Mouse (Mus musculus): ENCODE results near the gene Acot7.
A peak's percentile ranks its signal among the peaks of the same experiment; 100 is the strongest.

The Acot7 gene

DNA sequence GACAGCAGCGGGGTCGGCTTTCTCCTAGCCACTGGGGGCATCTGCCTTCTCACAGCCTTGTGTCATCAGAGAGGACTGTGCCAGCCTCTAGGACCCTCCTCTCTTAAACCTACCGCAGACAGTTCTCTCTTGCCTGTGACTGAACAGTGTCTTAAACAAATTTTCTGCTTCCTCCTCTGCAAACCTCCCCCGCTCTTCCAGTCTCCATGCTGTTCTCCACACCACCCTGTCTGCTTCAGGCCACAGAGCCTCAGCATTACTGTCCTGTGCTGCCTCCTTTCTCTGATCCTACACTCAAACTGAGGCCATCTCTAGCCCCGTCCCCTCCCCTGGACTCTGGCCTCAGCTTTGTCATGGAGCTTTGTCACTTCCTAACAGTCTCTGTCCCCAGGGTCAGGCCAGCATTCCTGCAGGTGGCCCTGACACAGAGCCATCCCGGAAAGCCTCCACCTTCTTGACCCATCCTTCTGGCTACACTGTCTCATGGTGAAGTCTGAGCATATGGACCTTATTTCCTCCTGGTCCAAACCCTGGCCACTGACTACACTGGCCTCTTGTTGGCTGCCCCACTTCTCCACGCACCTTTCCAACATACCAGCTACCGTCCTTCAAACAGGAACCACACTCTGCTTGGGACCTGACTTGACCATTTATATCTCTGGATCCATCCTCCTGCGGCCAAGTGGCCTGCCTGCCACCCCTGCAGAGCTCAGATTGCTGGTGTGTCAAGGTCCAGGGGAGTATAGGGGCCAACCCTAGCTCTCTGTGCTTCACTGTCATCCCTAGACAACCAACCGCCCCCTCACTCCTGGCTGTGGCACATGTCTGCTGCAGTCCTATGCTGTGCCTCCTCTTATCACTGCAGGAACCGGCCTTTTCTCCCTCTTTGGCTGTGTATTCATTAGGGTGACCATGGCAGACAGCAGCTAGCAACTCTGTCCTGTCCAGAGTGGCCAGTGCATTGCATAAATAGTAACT lies 66.9 kb downstream of the Acot7 start:
- no peak for DNase-seq (ENCODE audit: low spot score in 2 of 2)

DNA sequence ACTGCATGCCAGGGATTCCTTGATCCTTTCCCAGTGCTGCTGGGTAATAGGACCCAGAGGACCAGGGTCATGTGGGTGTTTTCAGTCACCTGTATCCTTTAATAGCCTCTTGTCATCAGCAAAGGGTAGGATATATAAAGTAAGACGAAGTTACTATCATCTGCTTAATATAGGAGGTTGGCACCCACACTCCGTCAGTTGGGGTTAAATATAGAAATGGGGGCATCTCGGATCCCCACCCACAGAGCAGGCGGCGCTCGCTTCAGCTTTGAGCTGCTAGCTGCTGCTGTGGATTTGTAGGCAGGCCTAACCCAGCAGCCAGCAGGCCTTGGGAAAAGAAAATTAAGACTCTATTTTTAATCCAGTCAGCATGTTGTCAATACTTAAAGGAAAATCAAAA lies 68.1 kb downstream of the Acot7 start:
- no peak for DNase-seq (ENCODE audit: low spot score in 2 of 2)

DNA sequence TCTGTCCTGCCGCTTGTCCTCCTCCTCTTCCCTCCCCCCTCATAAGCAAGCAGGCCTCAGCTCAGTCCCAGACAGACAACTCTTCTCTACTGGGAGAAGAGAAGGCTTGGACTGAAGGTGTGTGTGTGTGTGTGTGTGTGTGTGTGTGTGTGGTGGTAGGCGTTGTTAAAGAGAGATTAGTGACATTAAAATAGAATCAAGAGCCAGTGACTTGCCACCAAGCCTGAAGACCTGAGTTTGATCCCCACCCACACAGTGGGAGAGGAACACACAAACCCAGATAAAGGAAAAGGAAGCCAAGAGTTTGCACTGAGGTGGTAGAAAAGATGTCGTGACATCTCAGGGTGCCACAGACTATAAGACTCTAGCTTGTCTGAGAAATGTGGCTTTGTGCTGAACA lies 69.3 kb downstream of the Acot7 start:
- DNase-seq (ENCODE audit: low spot score in 2 of 2), result no peak

DNA sequence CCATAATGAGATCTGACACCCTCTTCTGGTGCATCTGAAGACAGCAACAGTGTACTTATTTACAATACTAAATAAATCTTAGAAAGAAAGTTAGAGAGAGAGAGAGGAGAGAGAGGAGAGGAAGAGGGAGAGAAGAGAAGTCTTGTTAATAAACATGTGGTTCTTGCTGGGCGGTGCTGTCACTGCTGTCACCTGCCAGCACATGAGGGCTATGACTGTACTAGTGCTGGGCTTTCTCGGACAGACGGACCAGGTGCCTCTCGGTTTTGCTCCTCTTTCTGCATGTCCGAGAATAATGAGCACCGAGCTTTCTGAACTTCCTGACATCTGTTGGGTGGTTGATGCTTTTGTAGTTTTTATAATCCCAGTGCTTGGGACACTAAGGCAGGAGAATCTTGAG lies 72.7 kb downstream of the Acot7 start:
- DNase-seq (ENCODE audit: low spot score in 2 of 2), result no peak

DNA sequence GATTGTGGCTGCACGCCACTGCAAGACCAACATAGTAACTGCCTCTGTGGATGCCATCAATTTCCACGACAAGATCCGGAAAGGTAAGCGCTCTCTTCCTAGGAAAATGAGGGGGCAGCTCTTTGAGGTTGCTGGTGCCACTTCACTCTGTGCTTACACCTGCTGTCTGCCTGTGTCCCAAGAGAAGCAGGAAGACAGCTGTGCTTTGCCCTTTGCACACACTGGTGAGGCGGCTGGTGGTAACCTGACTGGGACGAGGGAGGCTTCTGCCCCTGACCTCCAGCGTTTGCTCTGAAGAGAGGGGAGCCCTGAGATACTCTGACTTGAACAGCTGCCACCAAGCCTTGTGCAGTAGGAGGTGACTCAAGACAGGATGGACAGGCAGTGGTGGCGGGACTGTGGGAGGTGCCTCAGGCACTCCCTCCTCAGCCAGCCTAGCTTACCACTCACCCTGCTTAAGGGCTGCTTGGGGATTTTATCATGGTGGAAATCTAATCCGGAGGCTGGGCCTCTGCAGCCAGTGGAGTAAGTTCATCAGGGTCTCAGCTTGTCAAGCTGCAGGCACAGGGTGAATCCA lies 75.3 kb downstream of the Acot7 start:
- no peak for DNase-seq (ENCODE audit: low spot score in 2 of 2)

DNA sequence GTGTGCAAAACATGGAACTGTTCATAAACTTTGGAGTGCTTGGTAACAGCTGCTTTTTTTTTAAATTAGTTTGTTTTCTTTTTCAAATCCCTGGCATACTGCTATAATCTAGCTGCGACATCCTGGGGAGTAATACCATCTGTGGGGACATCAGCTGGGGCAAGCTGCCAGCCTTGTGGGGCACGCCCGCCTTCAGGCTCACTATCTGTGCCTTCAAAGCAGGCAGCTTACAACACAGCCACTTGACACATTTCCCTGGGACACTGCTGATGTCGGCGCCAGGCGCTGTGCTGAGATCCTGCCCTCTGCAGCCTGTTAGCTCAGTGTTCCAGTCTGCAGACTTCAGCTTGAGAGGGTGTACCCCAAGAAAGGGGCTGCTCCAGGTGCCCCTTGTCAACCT lies 79.1 kb downstream of the Acot7 start:
- peak in 1 of 2 experiments; percentile 57 for DNase-seq (ENCODE audit: low spot score in 2 of 2)

DNA sequence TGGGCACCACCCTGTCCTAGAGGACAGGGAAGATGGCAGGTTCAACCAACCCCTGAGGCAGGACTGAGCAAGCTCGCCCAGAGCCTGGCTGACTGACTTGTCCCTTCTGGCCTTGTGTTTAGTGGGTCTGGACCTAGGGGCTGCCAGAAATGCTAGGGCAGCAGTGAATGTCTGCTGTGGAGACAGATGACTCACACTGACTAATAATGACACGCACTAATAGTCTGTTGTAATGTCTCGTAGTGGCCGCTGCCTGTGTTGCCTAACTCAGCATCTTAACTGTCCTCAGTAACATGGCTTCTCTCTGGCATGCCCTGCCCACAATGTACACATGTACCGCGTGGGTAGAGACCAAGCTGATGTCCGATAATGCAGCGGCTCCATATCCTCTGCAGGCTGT lies 82.5 kb downstream of the Acot7 start:
- DNase-seq (ENCODE audit: low spot score in 2 of 2), result no peak

DNA sequence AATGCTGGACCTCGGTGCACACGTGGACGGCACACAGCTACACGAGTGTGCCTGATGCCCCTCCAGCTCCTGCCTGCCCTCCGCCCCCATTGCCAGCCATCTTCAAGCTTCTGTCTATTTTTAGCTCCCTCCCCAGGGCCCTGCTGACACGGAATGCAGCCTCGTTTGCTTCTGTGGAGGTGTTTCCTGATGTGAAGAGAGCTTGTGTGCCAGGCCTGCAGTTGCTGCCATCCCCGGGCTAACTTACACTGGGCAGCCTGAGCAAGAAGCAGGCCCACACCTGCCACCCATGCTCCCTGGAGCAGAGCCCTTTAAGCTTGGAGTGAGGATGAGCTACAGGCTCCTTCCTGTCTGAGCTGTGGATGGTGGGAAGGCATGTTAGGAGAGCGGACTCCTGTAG lies 84.3 kb downstream of the Acot7 start:
- DNase-seq (ENCODE audit: low spot score in 2 of 2), result no peak

DNA sequence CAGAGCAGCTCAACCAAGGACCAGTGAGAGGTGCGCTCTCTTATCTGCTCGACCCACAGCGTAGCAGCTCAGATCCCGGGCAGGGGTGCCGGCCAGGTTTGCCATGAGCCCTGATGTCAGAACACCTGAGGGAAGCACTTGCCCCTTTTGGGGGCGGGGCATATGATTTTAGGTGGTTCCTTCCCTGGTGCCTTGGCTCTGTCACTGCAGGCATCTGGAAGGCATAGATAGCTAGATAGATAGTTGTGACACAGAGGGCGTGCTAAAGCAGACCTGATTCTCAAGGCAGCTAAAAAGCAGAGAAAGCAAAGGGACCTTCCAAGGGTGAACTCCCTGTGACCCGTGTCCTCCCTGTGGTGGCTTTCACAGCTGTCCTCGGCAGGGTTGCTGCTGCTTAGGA lies 85.2 kb downstream of the Acot7 start:
- no peak for DNase-seq (ENCODE audit: low spot score in 2 of 2)

DNA sequence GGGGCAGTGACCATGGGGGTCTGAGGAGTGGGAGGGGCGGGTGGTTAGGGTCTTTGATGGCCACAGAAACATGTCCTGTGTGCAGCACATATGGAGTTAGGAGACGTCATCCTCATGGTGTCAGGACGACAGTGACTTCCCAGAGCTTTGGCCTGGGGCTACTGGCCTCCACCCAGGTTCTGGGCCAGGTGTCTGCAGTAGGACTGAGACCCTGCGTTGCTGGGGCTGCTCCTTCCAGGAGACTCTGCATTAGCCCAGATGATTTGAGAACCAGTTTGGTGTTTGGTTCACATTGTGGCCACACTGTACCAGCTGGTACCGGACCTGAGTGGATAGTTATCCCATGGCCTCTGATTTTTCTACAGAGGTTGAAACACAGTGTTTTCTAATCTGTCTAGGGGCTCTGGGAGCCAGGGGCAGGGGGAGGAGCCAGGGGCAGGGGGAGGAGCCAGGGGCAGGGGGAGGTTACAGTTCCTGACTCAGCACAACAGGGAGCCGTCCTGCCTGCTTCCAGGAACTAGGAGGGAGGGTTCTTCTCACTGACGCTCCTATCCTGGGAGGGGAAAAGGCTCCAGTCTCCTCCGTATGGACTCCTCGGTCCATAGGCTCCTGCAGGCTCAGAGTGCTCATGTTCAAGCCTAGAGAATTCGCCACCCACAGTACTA lies 85.7 kb downstream of the Acot7 start:
- DNase-seq (ENCODE audit: low spot score in 2 of 2), result no peak

DNA sequence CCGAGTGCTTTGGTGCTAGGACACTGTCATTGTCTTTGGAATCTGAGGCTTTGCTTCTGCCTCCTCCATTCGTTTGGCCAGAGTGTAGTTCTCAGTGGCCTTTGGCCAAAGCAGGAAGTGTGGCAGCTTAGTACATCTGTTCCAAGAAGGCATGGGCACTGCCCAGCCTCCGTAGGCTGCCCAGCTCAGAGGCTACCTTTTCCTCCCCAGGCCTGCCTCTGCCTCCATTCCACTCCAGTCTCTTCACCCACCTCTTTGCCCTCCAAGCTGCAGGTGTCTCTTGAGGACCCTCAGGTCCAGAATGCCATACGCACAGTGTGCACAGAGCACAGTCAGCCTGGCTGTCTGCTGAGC lies 86.2 kb downstream of the Acot7 start:
- no peak for DNase-seq (ENCODE audit: low spot score in 2 of 2)

DNA sequence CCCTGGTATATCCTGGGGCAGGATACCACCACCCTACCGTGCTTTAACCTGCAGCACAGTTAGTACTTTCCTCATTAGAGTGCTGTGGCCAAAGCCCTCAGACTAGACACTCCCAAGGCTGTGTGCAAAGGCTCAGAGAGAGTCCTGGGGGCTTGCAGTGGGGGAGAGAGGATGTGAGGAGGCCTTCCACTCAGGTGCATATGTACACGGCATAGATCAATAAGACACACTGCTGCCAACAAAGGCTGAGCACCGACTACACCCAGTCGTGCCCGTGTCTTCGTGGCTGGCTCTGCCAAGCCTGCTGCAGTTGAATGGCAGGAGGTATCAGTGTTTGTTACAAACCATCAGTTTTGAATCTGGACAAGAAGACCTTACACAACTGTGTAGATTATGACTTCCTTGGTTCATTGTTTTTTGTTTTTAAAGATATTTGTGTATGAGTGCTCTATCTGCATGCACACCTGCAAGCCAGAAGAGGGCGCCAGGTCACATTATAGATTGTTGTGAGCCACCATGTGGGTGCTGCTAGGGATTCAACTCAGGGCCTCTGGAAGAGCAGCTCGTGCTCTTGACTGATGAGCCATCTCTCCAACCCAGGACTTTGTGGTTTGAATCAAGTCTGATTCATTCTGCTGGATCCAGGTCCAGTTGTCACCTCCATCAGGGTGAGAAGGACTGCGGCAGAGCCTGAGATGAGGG lies 87.1 kb downstream of the Acot7 start:
- DNase-seq (ENCODE audit: low spot score in 2 of 2), result no peak

DNA sequence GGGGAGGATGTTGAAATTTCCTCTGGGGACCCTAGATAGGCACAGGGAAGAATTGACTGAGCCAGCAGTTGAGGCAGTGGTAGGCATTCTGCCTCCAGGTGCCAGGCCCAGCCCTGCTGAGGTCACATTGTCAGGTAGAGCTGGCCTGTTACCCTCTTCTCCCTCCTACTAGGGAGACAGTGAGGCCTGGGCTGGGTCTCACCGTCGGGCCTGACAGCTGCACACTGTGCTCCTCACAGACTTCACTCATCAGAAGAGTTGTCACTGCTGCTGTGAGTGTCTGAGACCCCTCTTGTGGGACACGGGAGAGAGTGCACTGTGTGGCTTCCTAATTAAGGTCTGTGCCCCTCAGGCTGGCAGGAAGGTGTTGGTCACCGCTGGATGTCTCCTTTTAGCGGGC lies 87.9 kb downstream of the Acot7 start:
- no peak for DNase-seq (ENCODE audit: low spot score in 2 of 2)

DNA sequence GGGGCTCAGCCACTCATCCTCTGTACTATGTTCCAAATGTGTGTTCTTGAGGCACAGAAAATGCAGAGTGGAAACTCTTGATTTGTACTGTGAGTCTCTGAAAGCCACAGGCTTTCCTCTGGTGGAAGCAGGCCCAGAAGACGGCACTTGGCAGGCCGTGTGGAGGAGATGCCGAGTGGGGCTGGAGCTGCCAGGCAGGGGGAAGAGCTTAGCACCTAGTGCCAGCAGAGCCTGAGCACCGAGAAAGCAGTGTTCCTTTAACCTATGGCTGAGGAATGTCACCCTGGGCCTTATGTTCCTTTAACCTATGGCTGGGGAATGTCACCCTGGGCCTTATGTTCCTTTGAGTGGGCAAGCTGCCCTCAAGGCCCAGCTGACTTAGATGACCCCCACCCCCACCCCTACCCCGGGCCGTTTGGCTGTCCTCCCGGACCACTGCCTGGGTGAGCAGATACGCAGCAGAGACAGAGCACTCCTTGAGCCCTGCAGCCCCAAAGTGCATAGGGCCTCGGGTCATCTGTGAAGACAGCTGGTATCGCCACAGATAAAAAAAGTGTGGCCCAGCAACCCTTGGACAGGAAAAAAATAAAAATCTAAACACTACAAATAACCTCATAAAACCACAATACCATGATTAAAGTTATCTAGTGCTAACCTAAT lies 88.4 kb downstream of the Acot7 start:
- no peak for DNase-seq (ENCODE audit: low spot score in 2 of 2)

DNA sequence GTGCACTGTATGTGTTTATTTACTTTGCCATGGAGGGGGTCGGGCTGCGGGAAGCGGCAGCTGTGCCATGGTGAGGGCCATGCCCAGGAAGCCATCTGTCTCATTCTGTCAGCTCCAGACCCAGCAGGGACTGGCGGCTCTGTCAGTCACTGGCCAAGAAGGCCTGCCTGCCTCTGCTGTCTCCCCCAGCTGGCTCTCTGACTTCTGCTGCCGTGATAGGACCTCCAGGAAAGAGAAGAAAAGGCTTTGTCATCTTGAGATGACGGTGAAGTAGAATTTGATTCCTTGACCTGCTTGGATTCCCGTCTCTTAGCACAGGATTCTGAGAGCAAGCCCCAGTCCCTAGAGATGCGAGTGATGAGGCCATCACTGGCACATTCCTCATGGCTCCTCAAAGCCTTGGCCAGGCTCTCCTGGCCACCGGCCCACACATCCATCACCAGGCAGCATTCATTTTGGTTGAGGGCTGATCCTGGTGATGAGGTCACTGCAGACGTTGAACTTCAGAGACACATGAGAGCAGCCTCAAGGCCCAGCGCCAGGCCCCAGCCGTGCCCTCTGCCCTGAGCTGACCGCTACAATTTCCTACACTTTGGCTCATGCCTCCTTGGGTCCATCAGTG lies 89.9 kb downstream of the Acot7 start:
- DNase-seq (ENCODE audit: low spot score in 2 of 2), result no peak

DNA sequence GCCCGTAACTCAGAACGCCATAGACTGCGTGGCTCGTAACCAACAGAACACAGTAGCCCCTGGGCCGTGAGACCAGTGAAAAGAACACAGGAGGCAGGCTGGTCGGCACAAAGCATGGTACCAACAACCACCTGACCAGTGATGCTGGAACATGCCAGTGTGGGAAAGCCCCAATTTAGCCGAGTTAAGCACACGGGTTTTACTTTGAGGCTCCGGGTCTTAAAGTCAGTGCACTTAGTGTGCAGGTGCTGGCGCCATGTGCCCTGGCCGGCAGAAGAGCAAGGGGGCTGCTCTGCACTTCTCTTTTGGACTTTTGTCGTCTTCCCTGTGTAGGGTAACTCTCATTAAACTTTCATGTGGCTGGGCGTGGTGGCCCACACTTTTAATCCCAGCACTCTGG lies 92.0 kb downstream of the Acot7 start:
- DNase-seq (ENCODE audit: low spot score in 2 of 2), result no peak

DNA sequence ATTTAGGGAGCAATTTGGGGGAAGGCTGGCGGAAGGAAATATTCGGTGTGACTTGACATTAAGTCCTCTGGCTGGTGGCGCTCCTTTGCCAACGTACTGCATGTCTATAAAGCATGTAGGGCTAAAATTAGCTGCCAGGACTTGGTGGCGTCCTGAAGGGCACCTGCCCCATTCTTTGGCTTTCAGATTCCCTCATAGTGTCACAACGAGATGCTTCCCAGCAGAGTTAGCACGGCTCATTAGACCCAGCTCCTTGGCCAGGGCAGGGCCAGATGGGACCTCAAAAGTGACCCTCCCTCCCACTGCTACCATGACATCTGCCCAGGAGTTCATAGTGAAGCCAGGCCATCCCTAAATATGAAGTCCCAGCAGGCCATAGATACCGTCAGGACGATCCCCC lies 92.7 kb downstream of the Acot7 start:
- no peak for DNase-seq (ENCODE audit: low spot score in 2 of 2)

DNA sequence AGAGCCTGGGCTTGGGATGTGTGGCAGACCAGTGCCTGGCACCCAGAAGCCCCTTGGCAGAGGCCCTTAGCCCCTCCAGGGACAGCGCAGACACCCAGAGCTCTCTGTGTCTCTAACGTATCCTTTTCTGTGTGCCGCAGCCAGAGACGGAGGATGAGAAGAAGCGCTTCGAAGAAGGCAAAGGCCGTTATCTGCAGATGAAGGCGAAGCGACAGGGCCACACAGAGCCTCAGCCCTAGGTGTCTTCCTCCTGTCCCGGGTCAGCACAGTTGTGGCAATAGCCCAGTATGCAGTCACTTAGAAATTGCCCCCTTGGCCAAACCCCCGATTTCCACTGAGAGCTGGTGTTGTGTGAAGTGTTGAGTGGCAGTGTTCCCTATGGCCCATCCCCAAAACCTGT lies 93.4 kb downstream of the Acot7 start:
- no peak for DNase-seq (ENCODE audit: low spot score in 2 of 2)

DNA sequence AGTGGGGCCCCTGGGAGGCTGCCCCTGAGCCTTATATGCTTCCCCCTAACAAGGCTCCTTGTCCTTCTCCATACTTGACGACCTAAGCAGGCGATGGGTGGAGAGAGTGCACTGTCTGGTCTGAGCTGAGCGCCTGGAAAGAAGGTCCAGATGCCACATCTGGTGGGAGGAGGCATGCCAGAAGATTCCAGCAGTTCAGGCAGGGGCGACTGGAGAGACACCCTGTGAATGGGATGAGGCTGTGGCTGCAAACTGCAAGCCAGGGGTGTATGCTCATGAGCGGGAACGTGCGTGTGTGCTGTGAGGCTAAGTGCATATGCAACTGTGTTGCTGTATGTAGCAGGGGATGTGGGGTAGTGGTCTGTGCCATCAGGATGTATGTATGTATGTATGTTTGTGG lies 94.1 kb downstream of the Acot7 start:
- DNase-seq (ENCODE audit: low spot score in 2 of 2), result no peak

DNA sequence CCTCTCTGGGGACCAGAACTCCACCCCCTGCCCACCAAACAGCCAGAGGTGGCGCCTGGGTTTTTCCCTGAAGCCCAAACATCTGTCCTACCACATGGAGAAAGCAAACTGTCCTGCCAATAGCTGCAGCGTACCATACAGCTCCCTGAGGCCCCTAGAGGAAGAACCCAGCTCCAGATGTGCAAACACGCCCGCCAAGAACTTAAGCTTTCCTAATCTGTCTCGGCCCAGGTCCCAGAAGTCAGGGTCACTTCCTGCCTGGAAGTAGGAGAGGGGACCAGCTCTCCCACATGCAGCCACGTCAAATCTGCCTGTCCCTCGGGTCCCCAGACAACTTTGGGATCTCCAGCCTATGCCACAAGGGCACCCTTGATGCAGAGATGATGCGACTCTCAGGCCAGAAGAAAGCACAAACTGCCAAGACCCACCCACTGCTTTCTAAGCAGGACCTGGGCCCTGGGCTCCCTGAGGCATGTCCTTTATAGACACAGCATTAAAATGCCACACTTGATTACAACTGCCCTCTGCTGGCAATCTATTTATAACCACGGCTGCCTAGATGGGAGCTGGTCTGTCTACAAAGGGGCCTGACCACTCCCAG lies 94.6 kb downstream of the Acot7 start:
- peak in 1 of 2 experiments; percentile 35 for DNase-seq (ENCODE audit: low spot score in 2 of 2)

DNA sequence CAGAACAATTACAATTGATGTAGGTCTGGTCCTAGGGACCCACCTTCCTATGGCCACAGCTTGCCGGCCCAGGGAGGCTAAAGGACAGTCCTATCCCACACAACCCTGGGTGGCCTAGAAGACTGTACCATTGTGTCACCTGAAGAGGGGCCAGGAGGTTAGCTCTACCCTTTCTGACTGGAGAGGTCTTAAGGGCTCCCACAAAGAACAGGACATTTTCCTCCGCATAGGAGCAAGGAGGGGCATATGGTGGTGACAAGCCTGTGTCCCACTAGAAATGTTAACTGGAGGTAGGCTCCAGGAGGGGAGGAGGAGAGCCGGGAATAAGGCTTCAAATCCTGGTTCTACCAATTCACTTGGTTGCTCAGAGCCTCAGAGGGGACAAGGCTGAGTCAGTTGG lies 95.3 kb downstream of the Acot7 start:
- no peak for DNase-seq (ENCODE audit: low spot score in 2 of 2)

Measured in cerebellum, postnatal 4 days (tissue).